Mouse (Mus musculus) E14TG2a.4 (cell line): ENCODE results near the gene Rin3.

ENCODE experiments used
- H3K27me3 ChIP-seq: 2 replicates; pipeline ENCODE4 v1.6.1; 2014; ENCODE audit warnings: low read length, control low read depth; ENCODE audit not compliant: insufficient read depth
- H3K36me3 ChIP-seq: 2 replicates; pipeline ENCODE4 v1.6.1; 2014; ENCODE audit warnings: low read length, control low read depth; ENCODE audit not compliant: insufficient read depth
- H3K4me1 ChIP-seq: replicated peaks from 2 replicates; pipeline ENCODE4 v1.6.1; 2014; ENCODE audit warnings: low read depth, low read length, control low read depth
- H3K4me3 ChIP-seq: replicated peaks from 2 replicates; pipeline ENCODE4 v1.5.1; 2014; ENCODE audit warnings: mild to moderate bottlenecking, low read length
- H3K9me3 ChIP-seq: 2 replicates; pipeline ENCODE4 v1.6.1; 2014; ENCODE audit warnings: low read length, control low read depth
- CTCF ChIP-seq: conservative IDR thresholded peaks from 2 replicates; pipeline ENCODE4 v1.5.1; 2014; ENCODE audit warnings: low read length
- NANOG ChIP-seq: IDR thresholded peaks from 2 replicates; pipeline ENCODE4 v1.6.1; 2014; ENCODE audit warnings: borderline replicate concordance, low read length, mixed read lengths
- POU5F1 ChIP-seq: IDR thresholded peaks from 2 replicates; pipeline ENCODE4 v1.6.1; 2014; ENCODE audit warnings: low read length, borderline replicate concordance

Gene Rin3

GRCm38 (mm10) chr12:102424456-102424855, 141.6 kb downstream of the Rin3 start:
- H3K4me1 ChIP-seq = peaks cover 37% of the 10 kb centered on the region
- no peaks in the 10 kb centered on the region; the same call in 1 of the 2 replicates for H3K36me3 ChIP-seq
- TF ChIP-seq CTCF (no peak), POU5F1 (no peak), NANOG (no peak)
- H3K9me3 ChIP-seq = no peaks in the 10 kb centered on the region
- H3K4me3 ChIP-seq = no peak overlapping the region
- no peaks in the 10 kb centered on the region for H3K27me3 ChIP-seq

- Histone ChIP-seq H3K4me3 (no peak overlapping the region), H3K27me3 (no peaks in the 10 kb centered on the region), H3K36me3 (no peaks in the 10 kb centered on the region; the same call in 1 of the 2 replicates), H3K4me1 (peaks cover 31% of the 10 kb centered on the region), H3K9me3 (no peaks in the 10 kb centered on the region)
- TF ChIP-seq NANOG (no peak), CTCF (no peak), POU5F1 (no peak)
These were observed 142.3 kb downstream of the Rin3 start for GRCm38 (mm10) chr12:102425048-102425578.

DNA sequence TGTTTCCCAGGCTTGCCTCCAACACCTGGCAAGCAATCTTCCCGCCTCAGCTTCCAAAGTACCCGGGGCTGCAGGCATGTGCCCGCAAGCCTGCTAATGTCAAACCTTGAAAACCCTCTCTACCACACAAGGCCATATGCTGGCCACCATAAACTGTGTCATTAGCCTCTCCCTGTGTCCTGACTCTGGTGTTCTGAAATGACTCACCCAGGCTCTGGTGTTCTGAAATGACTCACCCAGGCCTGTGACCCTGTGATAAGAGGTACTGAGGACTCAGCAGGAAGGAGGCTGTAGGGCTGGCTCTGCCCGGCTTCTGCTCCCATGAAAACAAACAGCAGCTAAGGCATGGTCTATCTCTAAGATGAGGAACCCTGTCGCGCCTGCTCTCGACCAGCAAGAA, 143.4 kb downstream of the Rin3 start:
- Histone ChIP-seq H3K27me3 (no peaks in the 10 kb centered on the region), H3K36me3 (no peaks in the 10 kb centered on the region; the same call in 1 of the 2 replicates), H3K4me3 (no peak overlapping the region), H3K4me1 (peaks cover 26% of the 10 kb centered on the region), H3K9me3 (no peaks in the 10 kb centered on the region)
- TF ChIP-seq NANOG = no peak
- no peak for TF ChIP-seq CTCF
- TF ChIP-seq POU5F1 = no peak

DNA sequence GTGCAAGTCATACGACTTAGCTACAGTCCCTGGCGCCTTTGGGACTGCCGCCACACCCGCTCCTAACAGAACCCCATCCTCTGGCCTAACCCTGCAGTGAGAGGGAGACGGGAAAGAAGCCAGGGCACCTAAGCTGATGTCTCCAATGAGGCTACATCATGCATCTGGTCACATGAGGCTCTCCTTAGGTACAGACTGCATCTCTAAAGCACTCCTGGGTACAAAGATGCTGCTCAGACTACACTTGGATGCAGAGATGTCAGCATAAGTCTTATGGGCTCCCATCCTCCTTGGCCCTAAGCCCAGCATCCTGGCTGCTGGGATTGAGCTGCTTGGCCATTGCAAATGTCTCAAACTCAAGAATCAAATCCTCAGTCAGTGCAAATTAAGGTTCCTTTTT, 146.8 kb downstream of the Rin3 start:
- Histone ChIP-seq H3K4me1 (peaks cover 19% of the 10 kb centered on the region), H3K36me3 (no peaks in the 10 kb centered on the region), H3K9me3 (no peaks in the 10 kb centered on the region), H3K27me3 (no peaks in the 10 kb centered on the region), H3K4me3 (no peak overlapping the region)
- TF ChIP-seq NANOG (no peak), CTCF (no peak)

DNA sequence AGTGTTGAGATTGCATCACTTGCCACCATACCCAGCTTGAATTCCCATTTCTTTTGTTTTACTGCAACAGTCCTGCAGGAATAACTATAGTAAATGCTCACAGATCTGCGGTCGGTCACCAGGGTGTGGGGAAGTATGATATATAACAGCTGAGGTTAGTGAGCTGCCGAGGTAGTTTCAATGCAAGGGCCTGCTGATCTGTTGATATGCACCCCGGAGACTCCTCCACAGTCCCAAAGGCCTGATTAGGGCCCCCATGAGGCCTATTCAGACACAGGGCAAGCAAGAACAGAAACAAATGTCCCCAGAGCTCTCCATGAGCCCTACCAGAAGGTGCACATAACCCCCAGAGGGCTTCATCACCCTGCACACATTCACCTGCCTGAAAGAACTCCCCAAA, 147.4 kb downstream of the Rin3 start:
- no peak overlapping the region for H3K4me3 ChIP-seq

GRCm38 (mm10) chr12:102432238-102432637, 149.4 kb downstream of the Rin3 start:
- Histone ChIP-seq H3K27me3 (no peaks in the 10 kb centered on the region), H3K36me3 (no peaks in the 10 kb centered on the region), H3K4me1 (peaks cover 19% of the 10 kb centered on the region), H3K9me3 (no peaks in the 10 kb centered on the region), H3K4me3 (no peak overlapping the region)
- TF ChIP-seq POU5F1 (no peak), CTCF (no peak), NANOG (no peak)

More for the DNA sequence above, 147.4 kb downstream of the Rin3 start:
- no peaks in the 10 kb centered on the region for H3K9me3 ChIP-seq
- no peaks in the 10 kb centered on the region for H3K27me3 ChIP-seq
- TF ChIP-seq POU5F1 (no peak), CTCF (no peak), NANOG (no peak)
- peaks cover 19% of the 10 kb centered on the region for H3K4me1 ChIP-seq
- H3K36me3 ChIP-seq = no peaks in the 10 kb centered on the region

DNA sequence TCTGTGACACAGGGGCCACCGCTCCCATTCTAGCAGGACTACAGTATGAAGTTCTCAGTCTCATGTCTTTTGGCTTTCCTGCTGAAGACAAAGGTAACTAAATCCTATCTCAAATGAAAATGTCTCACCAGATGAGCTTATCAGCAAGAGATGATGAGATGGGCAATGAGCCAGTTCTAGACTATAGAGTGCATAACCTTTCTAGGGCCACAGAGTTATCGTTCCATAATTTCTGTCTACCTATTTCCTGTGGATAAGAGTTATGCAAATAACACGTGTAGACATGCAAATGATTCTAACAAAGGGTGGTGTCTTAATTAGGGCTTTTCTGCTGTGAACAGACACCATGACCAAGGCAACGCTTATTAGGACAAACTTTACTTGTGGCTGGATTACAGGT, 151.3 kb downstream of the Rin3 start:
- Histone ChIP-seq H3K4me3 (no peak overlapping the region), H3K27me3 (no peaks in the 10 kb centered on the region), H3K36me3 (no peaks in the 10 kb centered on the region), H3K4me1 (peaks cover 31% of the 10 kb centered on the region), H3K9me3 (no peaks in the 10 kb centered on the region)
- TF ChIP-seq NANOG (no peak), CTCF (no peak), POU5F1 (no peak)

GRCm38 (mm10) chr12:102436939-102437526, 154.2 kb downstream of the Rin3 start:
- Histone ChIP-seq H3K27me3 (peaks cover 2% of the 10 kb centered on the region), H3K36me3 (no peaks in the 10 kb centered on the region), H3K4me3 (no peak overlapping the region), H3K4me1 (peaks cover 39% of the 10 kb centered on the region), H3K9me3 (no peaks in the 10 kb centered on the region)
- TF ChIP-seq CTCF = no peak
- TF ChIP-seq POU5F1 = no peak
- no peak for TF ChIP-seq NANOG

DNA sequence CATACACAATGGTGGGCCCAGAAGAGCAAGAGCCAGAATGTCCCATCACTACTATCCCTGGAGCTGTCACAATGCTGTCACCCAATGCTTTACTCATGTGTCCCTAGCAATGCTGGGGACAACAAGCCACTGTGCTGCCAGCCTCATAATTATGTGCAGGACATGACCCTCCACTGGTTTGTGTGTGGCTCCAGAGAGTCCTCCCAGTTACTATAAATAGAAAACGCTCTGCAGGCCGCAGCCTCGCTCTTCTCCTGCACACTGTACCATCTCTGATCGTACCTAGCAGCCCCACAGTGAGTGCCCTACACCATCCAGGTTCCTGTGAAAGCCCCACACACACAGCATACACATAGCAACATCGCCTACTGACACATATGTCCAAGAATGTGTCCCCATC, 155.1 kb downstream of the Rin3 start:
- H3K27me3 ChIP-seq = peaks cover 6% of the 10 kb centered on the region
- no peaks in the 10 kb centered on the region for H3K9me3 ChIP-seq
- no peaks in the 10 kb centered on the region for H3K36me3 ChIP-seq
- peaks cover 31% of the 10 kb centered on the region for H3K4me1 ChIP-seq
- H3K4me3 ChIP-seq = peak overlapping the region; percentile 87; the same call in 1 of the 2 replicates
- TF ChIP-seq NANOG (no peak), CTCF (no peak), POU5F1 (no peak)
